Mouse (Mus musculus) mature B cell (primary cell): Measurements from ENCODE around the gene Pigf.
"Not testable (repeated sequence)": the region's sequence is repeated elsewhere in the genome, so short reads cannot be mapped to it uniquely, and the experiment has no call there.

ENCODE experiments used
- in situ Hi-C: fragments of 300-500 bp; cut with MboI; formaldehyde crosslinking; loops from 2 replicates; pipeline ENCODE4 v1.14.3; 2019

Pigf gene

GRCm38 (mm10) chr17:87025269-87025949 is at the start of gene Pigf, which contains the start of gene Cript:
Gene Pigf, minus strand, starts transcription at chr17:87025406.
Gene Cript, plus strand, starts transcription at chr17:87025550.
- in situ Hi-C loops: loop anchor here (25.0 kb wide), 1 partner anchor 537 kb away; no protein-coding TSS in a partner anchor

- in situ Hi-C loops: no loop called here
Observed at GRCm38 (mm10) chr17:87073470-87073869, 48.3 kb upstream of the Pigf start.

- in situ Hi-C loops: no loop called here
Observed at GRCm38 (mm10) chr17:87072766-87073440, 47.7 kb upstream of the Pigf start.

- in situ Hi-C loops: not testable (repeated sequence)
Observed at GRCm38 (mm10) chr17:87072183-87072582, 47.0 kb upstream of the Pigf start.

GRCm38 (mm10) chr17:87068997-87069396 is 43.8 kb upstream of the Pigf start:
- in situ Hi-C loops: no loop called here

- in situ Hi-C loops: no loop called here
Observed at GRCm38 (mm10) chr17:87063969-87064368, 38.8 kb upstream of the Pigf start.

GRCm38 (mm10) chr17:87063461-87063860 is 38.3 kb upstream of the Pigf start:
- in situ Hi-C loops: no loop called here

- in situ Hi-C loops: no loop called here
Observed at GRCm38 (mm10) chr17:87062639-87063038, 37.4 kb upstream of the Pigf start.

GRCm38 (mm10) chr17:87057486-87058266 is 32.5 kb upstream of the Pigf start:
- in situ Hi-C loops: no loop called here

GRCm38 (mm10) chr17:87056761-87057160 is 31.6 kb upstream of the Pigf start:
- in situ Hi-C loops: no loop called here

GRCm38 (mm10) chr17:87055663-87056062 is 30.5 kb upstream of the Pigf start:
- in situ Hi-C loops: no loop called here

GRCm38 (mm10) chr17:87055051-87055459 is 29.8 kb upstream of the Pigf start:
- in situ Hi-C loops: no loop called here

- in situ Hi-C loops: no loop called here
Observed at GRCm38 (mm10) chr17:87053921-87054320, 28.7 kb upstream of the Pigf start.

GRCm38 (mm10) chr17:87052432-87052831 is 27.2 kb upstream of the Pigf start:
- in situ Hi-C loops: no loop called here

GRCm38 (mm10) chr17:87051652-87052051 is 26.4 kb upstream of the Pigf start:
- in situ Hi-C loops: no loop called here

GRCm38 (mm10) chr17:87050469-87051175 is 25.4 kb upstream of the Pigf start:
- in situ Hi-C loops: no loop called here

- in situ Hi-C loops: loop anchor here (5.0 to 25.0 kb wide), 2 partner anchors 132 to 513 kb away; partner anchors contain the start of gene Tmem247
Observed at GRCm38 (mm10) chr17:87049696-87050095, 24.5 kb upstream of the Pigf start.

GRCm38 (mm10) chr17:87044796-87045195 is 19.6 kb upstream of the Pigf start:
- in situ Hi-C loops: loop anchor here (5.0 to 25.0 kb wide), 2 partner anchors 127 to 518 kb away; partner anchors contain the start of gene Tmem247

- in situ Hi-C loops: loop anchor here (25.0 kb wide), 1 partner anchor 518 kb away; no protein-coding TSS in a partner anchor
Observed at GRCm38 (mm10) chr17:87044364-87044763, 19.2 kb upstream of the Pigf start.

- in situ Hi-C loops: loop anchor here (25.0 kb wide), 1 partner anchor 521 kb away; no protein-coding TSS in a partner anchor
Observed at GRCm38 (mm10) chr17:87041739-87042138, 16.5 kb upstream of the Pigf start.

GRCm38 (mm10) chr17:87038496-87038895 is 13.3 kb upstream of the Pigf start:
- in situ Hi-C loops: loop anchor here (10.0 to 25.0 kb wide), 2 partner anchors 216 to 524 kb away; no protein-coding TSS in a partner anchor
